Mouse (Mus musculus): ENCODE measurements at regions not wholly inside any gene's neighbourhood (a gene's known extent, or its start where the extent isn't known, plus 50 kb on each side); places are given as distances from the start of the nearest gene placed in this dataset.
A peak's percentile ranks its signal among the peaks of the same experiment; 100 is the strongest.

- no peak for TF ChIP-seq REST (IDR thresholded peaks at IDR 0.05; ENCODE audit: insufficient read depth, insufficient read length)
- TF ChIP-seq MAX (IDR thresholded peaks at IDR 0.05; ENCODE audit: low read depth): no peak
- peak in 1 of 3 experiments; percentile 60 for TF ChIP-seq MYOD1 (IDR thresholded peaks at IDR 0.05; ENCODE audit: control insufficient read depth in 1 of 3, insufficient read length in 2 of 3, low read depth in 2 of 3)
- TF ChIP-seq POLR2A (IDR thresholded peaks at IDR 0.05; ENCODE audit: insufficient read length, low read depth): no peak
- no peak for TF ChIP-seq E2F4 (IDR thresholded peaks at IDR 0.05; ENCODE audit: insufficient read depth)
- no peak for TF ChIP-seq USF1 (IDR thresholded peaks at IDR 0.05; ENCODE audit: low read depth)
- TF ChIP-seq POLR2AphosphoS2 (IDR thresholded peaks at IDR 0.05; ENCODE audit: insufficient read length, low read depth): no peak
- peak in 1 of 3 experiments; percentile 79 for TF ChIP-seq MYOG (IDR thresholded peaks at IDR 0.05; ENCODE audit: control insufficient read depth in 1 of 3, insufficient read depth in 1 of 3, insufficient read length in 2 of 3, low read depth in 2 of 3)
- no peak for TF ChIP-seq TCF12 (IDR thresholded peaks at IDR 0.05; ENCODE audit: insufficient read depth, poor library complexity, severe bottlenecking)
- no peak for TF ChIP-seq TCF3 (IDR thresholded peaks at IDR 0.05; ENCODE audit: insufficient read length, low read depth)
- no peak for TF ChIP-seq CEBPB (IDR thresholded peaks at IDR 0.05; ENCODE audit: insufficient read depth, poor library complexity, severe bottlenecking)
- no peak for TF ChIP-seq SRF (IDR thresholded peaks at IDR 0.05; ENCODE audit: control insufficient read depth, insufficient read length, low read depth)
These were observed 152.7 kb upstream of the Cpeb2 start for GRCm38 (mm10) chr5:43080252-43080651.
